11 mouse cellular contexts compared by ENCODE assay signal in genomic region chr5:103336689-103337490, GRCm38 (mm10).
DNase-seq lines count a peak whose midpoint lies in the region; ATAC-seq and TF ChIP-seq lines count a peak whose summit lies in the region.
"Had no signal": no experiment of that assay in that cellular context is flagged by ENCODE, and none has a peak within 500 bp of the region (broad histone marks: within the 10 kb centered on the region; RNA-seq: fewer than 3 reads in every experiment).

No protein-coding gene starts in this region.

- no peak overlapping the region for H3K9ac ChIP-seq in lung, embryonic 16.5 days (ENCODE audit: low read length)
- H3K9ac ChIP-seq in hindbrain, postnatal 0 days (replicated peaks; ENCODE audit: low read length): no peak overlapping the region

- H3K27ac ChIP-seq in gastrocnemius, adult 2 months: no peak overlapping the region
- no peak overlapping the region for H3K27ac ChIP-seq in lung, embryonic 16.5 days (ENCODE audit: low read length)
- H3K27ac ChIP-seq in hindbrain, postnatal 0 days: no peak overlapping the region

- H3K4me3 ChIP-seq in gastrocnemius, adult 2 months: peak overlapping the region; percentile 50
- no peak overlapping the region for H3K4me3 ChIP-seq in lung, embryonic 16.5 days (ENCODE audit: low read length)
- H3K4me3 ChIP-seq in hindbrain, postnatal 0 days (ENCODE audit: low read length): peak overlapping the region; percentile 14; the same call in 1 of the 2 replicates
- H3K4me3 ChIP-seq: erythroblast, embryonic 14.5 days; megakaryocyte, embryonic 14.5 days had no signal

- H3K27me3 ChIP-seq in lung, embryonic 16.5 days (ENCODE audit: control insufficient read depth, insufficient read depth, low read depth, low read length): peaks cover 3% of the 10 kb centered on the region; the same call in 1 of the 2 replicates
- H3K27me3 ChIP-seq in hindbrain, postnatal 0 days (ENCODE audit: insufficient read depth, low read length): no peaks in the 10 kb centered on the region
- H3K27me3 ChIP-seq: megakaryocyte, embryonic 14.5 days had no signal

- H3K9me3 ChIP-seq in lung, embryonic 16.5 days (ENCODE audit: control insufficient read depth, low read length): no peaks in the 10 kb centered on the region
- H3K9me3 ChIP-seq in hindbrain, postnatal 0 days (ENCODE audit: low read length): no peaks in the 10 kb centered on the region
- H3K9me3 ChIP-seq: megakaryocyte, embryonic 14.5 days had no signal

- 0 out of 2 replicates have a peak overlapping the region, but pooled peaks have one; percentile 7 for H3K4me2 ChIP-seq in lung, embryonic 16.5 days (ENCODE audit: low read depth, low read length)
- peak overlapping the region; percentile 51 for H3K4me2 ChIP-seq in hindbrain, postnatal 0 days (ENCODE audit: low read depth, low read length)

- H3K4me1 ChIP-seq in lung, embryonic 16.5 days (replicated peaks; ENCODE audit: control insufficient read depth, insufficient read depth, low read length): no peaks in the 10 kb centered on the region
- H3K4me1 ChIP-seq in hindbrain, postnatal 0 days (ENCODE audit: insufficient read depth, low read length): peaks cover 15% of the 10 kb centered on the region
- H3K4me1 ChIP-seq: megakaryocyte, embryonic 14.5 days had no signal

- no peaks in the 10 kb centered on the region for H3K36me3 ChIP-seq in lung, embryonic 16.5 days (ENCODE audit: control insufficient read depth, insufficient read depth, low read length)
- H3K36me3 ChIP-seq in hindbrain, postnatal 0 days (ENCODE audit: insufficient read depth, low read length): no peaks in the 10 kb centered on the region

- no peak for ATAC-seq in lung, embryonic 16.5 days (ENCODE audit: low read depth)
- ATAC-seq in hindbrain, postnatal 0 days: peak; percentile 54
- ATAC-seq: activated CD4-positive, CD25-positive, alpha-beta regulatory T cell, adult 4 months had no signal

- TF ChIP-seq CTCF in gastrocnemius, adult 2 months (IDR thresholded peaks at IDR 0.05): no peak
- no peak for TF ChIP-seq CTCF in hindbrain, postnatal 0 days (IDR thresholded peaks at IDR 0.05; ENCODE audit: low read depth)

- intact Hi-C loops in gastrocnemius, adult 2 months (cut with DNase I): no loop called here

- WGBS in lung, embryonic 16.5 days: 15% methylated on average over 11 of the region's 11 CpGs
- 14% methylated on average over 11 of the region's 11 CpGs for WGBS in hindbrain, postnatal 0 days

- DNase-seq in gastrocnemius, adult 2 months: no peak
- no peak for DNase-seq in gastrocnemius, postnatal 25 days
- DNase-seq in lung, adult 18-20 months: no peak
- peak; percentile 16 for DNase-seq in hindbrain, postnatal 0 days (ENCODE audit: low spot score)
- peak; percentile 50 for DNase-seq in retina, postnatal 1 day
- DNase-seq in cerebellum, postnatal 25 days: no peak
- DNase-seq in spleen, postnatal 14 days (ENCODE audit: low spot score in 2 of 2): no peak

Comparison
In these comparisons a context has a peak if more than half of its experiments do, and no peak if none do; other contexts are left out.
1. DNase-seq: peak in hindbrain, postnatal 0 days (single experiment) and retina, postnatal 1 day (single experiment); none in gastrocnemius, adult 2 months (single experiment), gastrocnemius, postnatal 25 days (single experiment), lung, adult 18-20 months (0 of 2), cerebellum, postnatal 25 days (0 of 2) and spleen, postnatal 14 days (0 of 2).